Comparison of ENCODE assay signal across 8 mouse cellular contexts in genomic region chr2:158770126-158770757, GRCm38 (mm10). TPM values are rescaled to one million over a fixed set of nuclear protein-coding genes. Genes with fewer than 3 reads are reported as not detected.
DNase-seq lines count a peak whose midpoint lies in the region; ATAC-seq lines count a peak whose summit lies in the region.

No protein-coding gene starts in this region.

- peak overlapping the region; percentile 76 for H3K4me3 ChIP-seq in stomach, embryonic 16.5 days (replicated peaks; ENCODE audit: low read length)

- DNase-seq in cerebellum, postnatal 14 days: peak; percentile 34 to 53
- DNase-seq in cerebellum, postnatal 36 days: no peak
- peak; percentile 16 for DNase-seq in retina, postnatal 1 day
- no peak for DNase-seq in retina, embryonic 14.5 days (ENCODE audit: low spot score)
- peak; percentile 66 to 70 for DNase-seq in kidney, postnatal 4 days
- no peak for DNase-seq in spleen, postnatal 4 days (ENCODE audit: low spot score in 2 of 2)
- DNase-seq in cerebellum, adult 9-11 months: no peak

- no peaks in the 10 kb centered on the region for H3K27me3 ChIP-seq in stomach, embryonic 16.5 days (ENCODE audit: control insufficient read depth, insufficient read depth, low read length)

- H3K9me3 ChIP-seq in stomach, embryonic 16.5 days (replicated peaks; ENCODE audit: control insufficient read depth, low read length): no peaks in the 10 kb centered on the region

- H3K36me3 ChIP-seq in stomach, embryonic 16.5 days (ENCODE audit: control insufficient read depth, insufficient read depth, low read length): no peaks in the 10 kb centered on the region

- H3K4me2 ChIP-seq in stomach, embryonic 16.5 days (ENCODE audit: low read depth, low read length): peak overlapping the region; percentile 84

- no peak for ATAC-seq in stomach, embryonic 16.5 days (ENCODE audit: insufficient read depth, low FRiP score)

- peak overlapping the region; percentile 28; the same call in 1 of the 2 replicates for H3K27ac ChIP-seq in stomach, embryonic 16.5 days (ENCODE audit: low read length)

- 19% methylated on average over 13 of the region's 13 CpGs for WGBS in stomach, embryonic 16.5 days

- peaks cover 38% of the 10 kb centered on the region for H3K4me1 ChIP-seq in stomach, embryonic 16.5 days (ENCODE audit: control insufficient read depth, insufficient read depth, low read length)

- H3K9ac ChIP-seq in stomach, embryonic 16.5 days (ENCODE audit: low read length): peak overlapping the region; percentile 83

RNA-seq across cellular contexts. Expression of gene Fam83d, which starts 2.3 kb away (rescaled TPM):
- polyA plus RNA-seq in stomach, embryonic 16.5 days (2015; fragmentation: Nextera tagmentation; extraction: Ambion mirVana): 43.2 and 43.9 TPM in 2 replicates

RNA-seq across cellular contexts. Expression of gene Dhx35, which starts 24.4 kb away (rescaled TPM):
- 11.9 and 13.3 TPM in 2 replicates for polyA plus RNA-seq in stomach, embryonic 16.5 days (2015; fragmentation: Nextera tagmentation; extraction: Ambion mirVana)

Comparison
In these comparisons a context has a peak if more than half of its experiments do, and no peak if none do; other contexts are left out.
1. DNase-seq: peak in cerebellum, postnatal 14 days (2 of 2), retina, postnatal 1 day (single experiment) and kidney, postnatal 4 days (2 of 2); none in cerebellum, postnatal 36 days (0 of 2), retina, embryonic 14.5 days (single experiment), spleen, postnatal 4 days (0 of 2) and cerebellum, adult 9-11 months (single experiment).